Mouse (Mus musculus) midbrain, embryonic 15.5 days (tissue): ENCODE results near the gene Myoz1. TPM values are rescaled to one million over a fixed set of nuclear protein-coding genes. Genes with fewer than 3 reads are reported as not detected.

Experiments
- ATAC-seq: fragments of 200-750 bp; cut with Nextera tagmentation; replicated peaks from 2 replicates; pipeline ENCODE4 v1.8.0; 2017; ENCODE audit warnings: moderate TSS enrichment
- H3K27ac ChIP-seq: fragments of 300-500 bp; sonication (generic); 2 replicates; pipeline ENCODE4 v1.5.1; 2015; ENCODE audit warnings: mild to moderate bottlenecking, inconsistent platforms
- H3K27me3 ChIP-seq: fragments of 300-500 bp; sonication (generic); replicated peaks from 2 replicates; pipeline ENCODE4 v1.6.1; 2015; ENCODE audit warnings: inconsistent platforms
- H3K36me3 ChIP-seq: fragments of 300-500 bp; sonication (generic); replicated peaks from 2 replicates; pipeline ENCODE4 v1.6.1; 2015; ENCODE audit warnings: inconsistent platforms
- H3K4me1 ChIP-seq: fragments of 300-500 bp; sonication (generic); 2 replicates; pipeline ENCODE4 v1.6.1; 2015; ENCODE audit warnings: inconsistent platforms
- H3K4me2 ChIP-seq: fragments of 300-500 bp; sonication (generic); 2 replicates; pipeline ENCODE4 v1.6.1; 2015; ENCODE audit warnings: inconsistent platforms, mild to moderate bottlenecking, moderate library complexity
- H3K4me3 ChIP-seq: fragments of 300-500 bp; sonication (generic); 2 replicates; pipeline ENCODE4 v1.5.1; 2015; ENCODE audit warnings: mild to moderate bottlenecking, inconsistent platforms
- H3K9ac ChIP-seq: fragments of 300-500 bp; sonication (generic); 2 replicates; pipeline ENCODE4 v1.6.1; 2015; ENCODE audit warnings: mild to moderate bottlenecking, inconsistent platforms
- H3K9me3 ChIP-seq: fragments of 300-500 bp; sonication (generic); 2 replicates; pipeline ENCODE4 v1.6.1; 2016; ENCODE audit warnings: inconsistent platforms
- WGBS: fragments of 180-500 bp; shearing (Covaris S2); methylation state at CpG from one replicate; pipeline ENCODE4 v1.1.7; 2015; ENCODE audit warnings: mixed read lengths; 5-methylcytosine and 5-hydroxymethylcytosine counted together
- polyA plus RNA-seq: library from polyadenylated mRNA; unstranded; fragments of >200 nt; fragmentation: Nextera tagmentation; extraction: Ambion mirVana; gene quantifications from 2 replicates; pipeline ENCODE4 v1.2.1, GENCODE M21; 2015

Myoz1 gene
- polyA plus RNA-seq, 1 experiment from 2014 or later: 0.50 TPM

GRCm38 (mm10) chr14:20693589-20694101 is 37.3 kb upstream of the Myoz1 start:
- H3K9ac ChIP-seq: no peak overlapping the region
- peaks cover 36% of the 10 kb centered on the region for H3K4me1 ChIP-seq
- 97% methylated on average over 10 of the region's 10 CpGs for WGBS
- no peaks in the 10 kb centered on the region for H3K27me3 ChIP-seq
- no peak overlapping the region for H3K4me3 ChIP-seq
- no peak for ATAC-seq
- no peaks in the 10 kb centered on the region for H3K9me3 ChIP-seq
- no peak overlapping the region for H3K27ac ChIP-seq
- peaks cover 47% of the 10 kb centered on the region for H3K36me3 ChIP-seq
- H3K4me2 ChIP-seq: no peak overlapping the region

- H3K27ac ChIP-seq: no peak overlapping the region
- no peak overlapping the region for H3K4me3 ChIP-seq
- peaks cover 17% of the 10 kb centered on the region for H3K4me1 ChIP-seq
- WGBS: 92% methylated on average over 6 of the region's 6 CpGs
- H3K36me3 ChIP-seq: peaks cover 65% of the 10 kb centered on the region
- no peak overlapping the region for H3K9ac ChIP-seq
- no peaks in the 10 kb centered on the region for H3K27me3 ChIP-seq
- H3K9me3 ChIP-seq: no peaks in the 10 kb centered on the region
- no peak overlapping the region for H3K4me2 ChIP-seq
- no peak for ATAC-seq
Measured at GRCm38 (mm10) chr14:20691772-20692171, 35.4 kb upstream of the Myoz1 start.

- no peaks in the 10 kb centered on the region for H3K27me3 ChIP-seq
- no peak overlapping the region for H3K27ac ChIP-seq
- peaks cover under 1% of the 10 kb centered on the region; the same call in 1 of the 2 replicates for H3K4me1 ChIP-seq
- H3K4me3 ChIP-seq: no peak overlapping the region
- ATAC-seq: no peak
- WGBS: 94% methylated on average over 2 of the region's 2 CpGs
- no peak overlapping the region for H3K9ac ChIP-seq
- no peaks in the 10 kb centered on the region for H3K9me3 ChIP-seq
- H3K36me3 ChIP-seq: peaks cover 92% of the 10 kb centered on the region
- H3K4me2 ChIP-seq: no peak overlapping the region
Measured at GRCm38 (mm10) chr14:20689009-20689408, 32.7 kb upstream of the Myoz1 start.

GRCm38 (mm10) chr14:20686576-20686975 is 30.2 kb upstream of the Myoz1 start:
- no peak for ATAC-seq
- no peak overlapping the region for H3K4me3 ChIP-seq
- no peak overlapping the region for H3K9ac ChIP-seq
- H3K27me3 ChIP-seq: no peaks in the 10 kb centered on the region
- 97% methylated on average over 3 of the region's 3 CpGs for WGBS
- no peak overlapping the region for H3K4me2 ChIP-seq
- H3K27ac ChIP-seq: no peak overlapping the region
- H3K36me3 ChIP-seq: peaks cover 92% of the 10 kb centered on the region
- no peaks in the 10 kb centered on the region for H3K9me3 ChIP-seq
- H3K4me1 ChIP-seq: no peaks in the 10 kb centered on the region

GRCm38 (mm10) chr14:20682498-20682897 is 26.2 kb upstream of the Myoz1 start:
- no peaks in the 10 kb centered on the region for H3K4me1 ChIP-seq
- H3K27me3 ChIP-seq: no peaks in the 10 kb centered on the region
- no peaks in the 10 kb centered on the region for H3K9me3 ChIP-seq
- H3K9ac ChIP-seq: no peak overlapping the region
- no peak overlapping the region for H3K27ac ChIP-seq
- ATAC-seq: no peak
- H3K4me3 ChIP-seq: no peak overlapping the region
- WGBS: 82% methylated on average over 3 of the region's 3 CpGs
- no peak overlapping the region for H3K4me2 ChIP-seq
- peaks cover 81% of the 10 kb centered on the region for H3K36me3 ChIP-seq

- no peak for ATAC-seq
- Histone ChIP-seq H3K27me3 (no peaks in the 10 kb centered on the region), H3K9me3 (no peaks in the 10 kb centered on the region), H3K9ac (no peak overlapping the region), H3K4me3 (no peak overlapping the region), H3K4me1 (no peaks in the 10 kb centered on the region; the same call in 1 of the 2 replicates), H3K27ac (no peak overlapping the region), H3K36me3 (peaks cover 77% of the 10 kb centered on the region), H3K4me2 (no peak overlapping the region)
- 91% methylated on average over 2 of the region's 2 CpGs for WGBS
Measured at GRCm38 (mm10) chr14:20681742-20682141, 25.4 kb upstream of the Myoz1 start.

- Histone ChIP-seq H3K4me1 (peaks cover 19% of the 10 kb centered on the region), H3K9ac (no peak overlapping the region), H3K4me2 (no peak overlapping the region), H3K36me3 (peaks cover 49% of the 10 kb centered on the region), H3K9me3 (no peaks in the 10 kb centered on the region), H3K27ac (no peak overlapping the region), H3K27me3 (no peaks in the 10 kb centered on the region), H3K4me3 (no peak overlapping the region)
- 95% methylated on average over 4 of the region's 4 CpGs for WGBS
- ATAC-seq: no peak
Measured at GRCm38 (mm10) chr14:20677906-20678305, 21.6 kb upstream of the Myoz1 start.

GRCm38 (mm10) chr14:20674064-20674833 is 17.9 kb upstream of the Myoz1 start, which contains the start of gene Sec24c:
Sec24c (plus strand) TSS chr14:20674308.
- H3K4me2 ChIP-seq: peak within 1 kb of the TSS; percentile 89
- under 1% methylated on average over 43 of the region's 43 CpGs for WGBS
- ATAC-seq: peak; percentile 97
- H3K4me3 ChIP-seq: peak within 1 kb of the TSS; percentile 85
- H3K9me3 ChIP-seq: no peaks in the 10 kb centered on the region
- peaks cover 28% of the 10 kb centered on the region for H3K36me3 ChIP-seq
- H3K27ac ChIP-seq: peak within 1 kb of the TSS; percentile 85
- peaks cover 19% of the 10 kb centered on the region for H3K4me1 ChIP-seq
- H3K27me3 ChIP-seq: 0 out of 2 replicates have a peak, but pooled peaks cover 5% of the 10 kb centered on the region
- peak within 1 kb of the TSS; percentile 81 for H3K9ac ChIP-seq

- ATAC-seq: peak; percentile 88
- H3K4me1 ChIP-seq: peaks cover 19% of the 10 kb centered on the region
- H3K4me3 ChIP-seq: peak overlapping the region; percentile 85
- peak overlapping the region; percentile 76 for H3K27ac ChIP-seq
- WGBS: 11% methylated on average over 13 of the region's 13 CpGs
- H3K27me3 ChIP-seq: peaks cover 8% of the 10 kb centered on the region; the same call in 1 of the 2 replicates
- no peaks in the 10 kb centered on the region for H3K9me3 ChIP-seq
- H3K9ac ChIP-seq: peak overlapping the region; percentile 37
- H3K36me3 ChIP-seq: peaks cover 23% of the 10 kb centered on the region
- H3K4me2 ChIP-seq: peak overlapping the region; percentile 89
Measured at GRCm38 (mm10) chr14:20673735-20674063, 17.4 kb upstream of the Myoz1 start.

GRCm38 (mm10) chr14:20672990-20673389 is 16.6 kb upstream of the Myoz1 start:
- H3K27ac ChIP-seq: no peak overlapping the region
- H3K4me1 ChIP-seq: peaks cover 19% of the 10 kb centered on the region
- no peak overlapping the region for H3K4me3 ChIP-seq
- H3K27me3 ChIP-seq: peaks cover 12% of the 10 kb centered on the region
- no peak overlapping the region for H3K9ac ChIP-seq
- 95% methylated on average over 2 of the region's 2 CpGs for WGBS
- H3K9me3 ChIP-seq: no peaks in the 10 kb centered on the region
- H3K4me2 ChIP-seq: peak overlapping the region; percentile 89; the same call in 1 of the 2 replicates
- H3K36me3 ChIP-seq: peaks cover 17% of the 10 kb centered on the region
- ATAC-seq: no peak

- H3K4me3 ChIP-seq: no peak within 1 kb of the TSS
- H3K4me1 ChIP-seq: 0 out of 2 replicates have a peak, but pooled peaks cover 1% of the 10 kb centered on the region
- H3K9me3 ChIP-seq: no peaks in the 10 kb centered on the region
- H3K27me3 ChIP-seq: peaks cover 16% of the 10 kb centered on the region
- no peaks in the 10 kb centered on the region for H3K36me3 ChIP-seq
- H3K9ac ChIP-seq: no peak within 1 kb of the TSS
- 83% methylated on average over 8 of the region's 8 CpGs for WGBS
- no peak within 1 kb of the TSS for H3K4me2 ChIP-seq
- H3K27ac ChIP-seq: no peak within 1 kb of the TSS
- ATAC-seq: no peak
Measured at GRCm38 (mm10) chr14:20668154-20668810, 11.9 kb upstream of the Myoz1 start, which contains the start of gene Synpo2l. Synpo2l (minus strand) TSS chr14:20668354.

GRCm38 (mm10) chr14:20667469-20667868 is 11.1 kb upstream of the Myoz1 start:
- Histone ChIP-seq H3K27ac (no peak overlapping the region), H3K36me3 (no peaks in the 10 kb centered on the region), H3K4me1 (peaks cover 2% of the 10 kb centered on the region; the same call in 1 of the 2 replicates), H3K4me2 (no peak overlapping the region), H3K4me3 (no peak overlapping the region), H3K27me3 (peaks cover 19% of the 10 kb centered on the region), H3K9me3 (no peaks in the 10 kb centered on the region), H3K9ac (no peak overlapping the region)
- ATAC-seq: no peak
- 55% methylated on average over 1 of the region's 1 CpGs for WGBS
